Mouse (Mus musculus): Measurements from ENCODE around the gene 2410137M14Rik.

The 2410137M14Rik gene

DNA sequence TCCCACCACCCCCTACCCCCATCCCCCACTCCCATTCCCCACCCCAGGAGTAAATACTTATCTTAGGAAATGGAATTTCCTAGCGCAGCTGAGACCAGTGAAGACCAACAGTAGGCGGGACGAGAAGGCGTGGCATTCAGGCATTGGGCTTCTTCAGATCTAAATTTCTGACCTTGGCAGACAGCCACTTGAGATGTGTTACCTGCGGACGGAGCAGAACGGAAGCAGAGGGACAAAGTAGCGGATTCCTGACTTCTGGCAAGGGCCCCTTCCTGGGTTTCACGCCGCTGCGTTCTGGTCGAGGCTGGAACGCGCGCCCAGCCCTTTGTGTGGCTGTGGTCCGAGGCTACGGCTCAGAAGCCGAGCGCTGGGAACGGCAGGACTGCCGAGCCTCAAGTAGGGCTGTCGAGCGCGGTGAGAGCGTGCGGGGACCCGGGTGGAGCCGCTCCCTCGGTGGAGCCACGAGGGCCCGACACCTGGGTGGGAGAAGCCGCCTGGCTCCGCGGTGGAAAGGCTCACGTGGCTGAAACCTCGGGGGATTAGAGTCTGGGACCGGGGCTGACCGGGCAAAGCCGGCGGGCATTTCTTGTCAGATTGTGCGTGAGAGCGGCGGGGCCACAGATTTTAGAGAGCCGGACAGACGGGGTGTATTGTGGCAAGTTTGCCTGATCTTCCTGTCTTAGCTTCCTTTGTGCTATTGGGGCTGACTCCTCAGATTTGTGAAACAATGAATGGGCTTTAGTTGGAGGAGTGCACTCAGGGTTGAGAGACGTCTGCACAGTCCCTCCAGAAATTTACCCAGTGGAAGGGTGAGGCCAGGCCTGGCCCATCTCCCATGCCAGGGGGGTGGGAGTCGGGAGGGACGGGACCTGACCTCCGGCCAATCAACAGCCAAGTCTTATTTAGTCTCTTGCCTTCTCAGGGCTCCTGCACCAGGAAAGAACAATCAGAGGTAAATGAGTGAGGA, 21.6 kb upstream of the 2410137M14Rik start:
- CTCF ChIA-PET: interaction anchor here (0.6 to 1.2 kb wide), 5 partner anchors 32 to 167 kb away, joined by 3 to 4 read pairs (median 3); partner anchors contain the start of gene Gabbr1 (in 2 of the 4)
- POLR2A ChIA-PET: interaction anchor here (0.6 to 32.1 kb wide), 84 partner anchors 3 to 1834 kb away, joined by 3 to 469 read pairs (median 6); partner anchors contain the start of genes Gabbr1 (in 3 of the 4), H2-M5 (in 3 of the 4), Trim26 (in 3 of the 4) and 2410137M14Rik (in 2 of the 4)

DNA sequence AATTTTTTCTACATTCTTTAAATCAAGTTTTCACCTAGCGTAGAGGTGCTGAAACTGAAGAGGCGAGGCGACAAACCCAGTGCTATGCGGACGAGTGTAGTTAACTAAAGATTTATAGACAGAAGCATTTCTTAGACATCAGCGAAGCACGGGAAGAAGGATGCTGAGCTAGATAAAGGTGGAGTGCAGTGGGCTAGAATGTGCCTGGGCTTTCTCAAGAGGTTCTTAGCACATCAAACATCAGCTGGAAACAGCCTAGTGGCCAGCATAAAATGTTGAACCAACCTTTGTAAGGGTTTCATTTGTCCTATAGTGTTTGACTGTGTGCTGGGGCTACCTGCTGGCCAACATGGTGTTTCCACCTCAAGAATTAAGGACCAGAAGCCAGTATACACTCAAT, 19.8 kb upstream of the 2410137M14Rik start, which contains the start of gene Zfp57:
Gene Zfp57, plus strand, starts transcription at position 301 of the 400 bp plus-strand sequence.
- POLR2A ChIA-PET: interaction anchor here (0.6 to 32.1 kb wide), 30 partner anchors 9 to 718 kb away, joined by 3 to 469 read pairs (median 6); partner anchors contain the start of genes 2410137M14Rik (in 2 of the 4), Mog (in 2 of the 4), Gabbr1 (in 1 of the 4) and H2-M5 (in 1 of the 4)
- CTCF ChIA-PET: interaction anchor here in 2 of 4 experiments (0.6 to 1.3 kb wide), 5 partner anchors 21 to 1003 kb away, joined by 3 to 4 read pairs (median 3); no protein-coding TSS in a partner anchor

DNA sequence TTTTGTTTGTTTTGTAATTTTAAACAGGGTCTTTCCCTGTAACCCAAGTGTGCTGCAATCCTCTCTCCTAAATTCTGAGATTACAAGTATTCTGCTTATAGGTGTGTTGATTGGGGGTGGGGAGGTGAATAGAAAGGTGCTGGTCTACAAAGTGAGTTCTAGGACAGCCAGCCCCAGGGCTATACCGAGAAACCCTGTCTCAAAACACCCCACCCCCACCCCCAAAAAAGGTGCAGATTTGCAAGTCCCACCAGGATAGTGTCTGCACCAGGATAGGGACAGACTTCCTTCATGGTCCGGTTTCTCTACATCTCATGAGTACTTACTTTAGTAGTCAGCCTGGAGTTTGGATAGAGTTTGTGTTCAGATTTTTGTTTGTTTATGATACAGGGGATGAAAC, 17.4 kb upstream of the 2410137M14Rik start:
- ChIA-PET CTCF (interaction anchor here in 2 of 4 experiments (1.0 to 1.5 kb wide), 2 partner anchors 9 to 51 kb away, joined by 3 read pairs; no protein-coding TSS in a partner anchor), POLR2A (interaction anchor here (0.5 to 32.1 kb wide), 45 partner anchors 9 to 217 kb away, joined by 3 to 469 read pairs (median 11); partner anchors contain the start of genes 2410137M14Rik (in 3 of the 4), H2-M5 (in 3 of the 4), Znrd1 (in 3 of the 4) and Znrd1as (in 3 of the 4))

DNA sequence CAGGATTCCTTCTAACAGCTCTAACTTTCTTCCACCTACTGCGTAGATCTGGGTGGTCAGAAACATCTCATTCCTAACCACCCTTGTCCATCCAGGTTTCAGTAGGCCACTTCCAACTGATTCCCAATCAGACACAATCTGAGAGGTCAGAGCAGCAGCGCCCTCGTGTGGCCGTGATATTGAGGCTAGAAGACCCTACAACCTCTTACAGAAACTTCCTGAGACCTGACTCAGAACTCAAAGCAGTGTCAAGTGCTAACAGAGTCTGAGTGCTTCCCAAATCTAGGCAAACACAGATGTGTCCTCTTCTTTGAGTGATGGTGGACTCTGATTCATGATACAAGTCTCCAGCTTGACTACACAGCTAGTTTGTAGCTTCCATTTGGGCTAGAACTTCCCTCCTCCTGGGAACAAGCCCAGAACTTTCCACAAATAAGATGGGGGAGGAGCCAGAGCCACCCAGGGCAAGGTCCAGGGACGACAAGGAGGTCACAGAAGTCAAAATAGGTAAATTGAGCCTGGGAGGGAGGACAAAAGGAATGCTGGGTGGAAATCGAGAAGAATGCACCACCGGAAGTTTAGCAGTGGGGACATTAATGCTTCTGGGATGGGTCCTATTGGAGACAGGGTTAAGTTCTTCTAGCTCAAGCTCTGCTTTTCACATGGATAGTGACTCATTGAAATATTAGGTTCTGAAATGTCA, 16.1 kb upstream of the 2410137M14Rik start:
- ChIA-PET POLR2A (interaction anchor here (0.5 to 32.1 kb wide), 81 partner anchors 8 to 1078 kb away, joined by 3 to 469 read pairs (median 5); partner anchors contain the start of genes 2410137M14Rik (in 4 of the 4), Gabbr1 (in 4 of the 4), H2-M5 (in 3 of the 4) and Mog (in 2 of the 4)), CTCF (interaction anchor here in 3 of 4 experiments (0.7 to 1.5 kb wide), 11 partner anchors 10 to 1208 kb away, joined by 3 to 6 read pairs (median 3); partner anchors contain the start of genes Znrd1 (in 1 of the 3) and Znrd1as (in 1 of the 3))

DNA sequence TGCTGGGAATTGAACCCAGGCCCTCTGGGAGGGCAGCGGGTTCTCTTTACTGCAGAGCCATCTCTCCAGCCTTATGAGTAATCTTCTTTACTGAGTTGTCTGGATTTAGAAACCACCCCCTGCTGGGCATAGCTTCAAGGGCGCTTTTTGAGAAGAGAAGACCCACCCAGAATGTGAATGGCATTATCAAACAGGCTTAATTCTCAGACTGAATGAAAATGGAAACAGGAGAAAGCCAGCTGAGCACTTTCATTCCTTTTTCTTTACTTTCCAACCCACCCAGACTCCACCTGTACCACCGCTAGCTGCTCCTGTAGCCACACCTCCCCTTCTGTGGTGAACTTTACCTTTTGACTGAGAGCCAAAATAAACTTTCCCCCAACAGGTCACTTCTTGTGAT, 14.4 kb upstream of the 2410137M14Rik start:
- CTCF ChIA-PET: interaction anchor here in 2 of 4 experiments (0.7 to 1.3 kb wide), 3 partner anchors 23 to 85 kb away, joined by 3 to 6 read pairs (median 4); no protein-coding TSS in a partner anchor
- POLR2A ChIA-PET: interaction anchor here (0.7 to 32.1 kb wide), 44 partner anchors 8 to 88 kb away, joined by 3 to 469 read pairs (median 7); partner anchors contain the start of genes 2410137M14Rik (in 4 of the 4), Znrd1 (in 3 of the 4), Znrd1as (in 3 of the 4) and Gabbr1 (in 2 of the 4)

DNA sequence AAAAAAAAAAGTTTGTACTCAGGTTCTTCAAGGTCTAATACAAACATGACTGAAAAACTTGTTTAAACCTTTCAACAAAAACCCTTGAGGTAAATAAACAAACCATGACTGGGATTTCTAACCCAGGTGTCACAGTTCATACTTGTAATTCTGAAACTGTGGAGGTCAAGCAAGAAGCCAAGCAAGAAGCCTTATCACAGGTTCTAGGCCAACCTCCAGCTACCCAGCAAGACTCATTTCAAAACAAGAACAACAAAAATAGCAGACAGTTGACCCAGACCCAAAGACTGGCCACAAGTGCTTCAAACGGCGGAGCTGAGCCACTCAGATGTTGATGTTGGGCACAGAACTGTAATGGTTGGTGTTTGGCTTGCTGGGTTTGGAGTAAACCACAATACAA, 13.5 kb upstream of the 2410137M14Rik start:
- ChIA-PET POLR2A (interaction anchor here (0.5 to 32.1 kb wide), 29 partner anchors 8 to 159 kb away, joined by 3 to 469 read pairs (median 11); partner anchors contain the start of genes 2410137M14Rik (in 4 of the 4), H2-M5 (in 1 of the 4), Ppp1r11 (in 1 of the 4) and Znrd1 (in 1 of the 4)), CTCF (interaction anchor here in 1 of 4 experiments (1.2 kb wide), 1 partner anchor 22 kb away, joined by 6 read pairs; no protein-coding TSS in a partner anchor)

DNA sequence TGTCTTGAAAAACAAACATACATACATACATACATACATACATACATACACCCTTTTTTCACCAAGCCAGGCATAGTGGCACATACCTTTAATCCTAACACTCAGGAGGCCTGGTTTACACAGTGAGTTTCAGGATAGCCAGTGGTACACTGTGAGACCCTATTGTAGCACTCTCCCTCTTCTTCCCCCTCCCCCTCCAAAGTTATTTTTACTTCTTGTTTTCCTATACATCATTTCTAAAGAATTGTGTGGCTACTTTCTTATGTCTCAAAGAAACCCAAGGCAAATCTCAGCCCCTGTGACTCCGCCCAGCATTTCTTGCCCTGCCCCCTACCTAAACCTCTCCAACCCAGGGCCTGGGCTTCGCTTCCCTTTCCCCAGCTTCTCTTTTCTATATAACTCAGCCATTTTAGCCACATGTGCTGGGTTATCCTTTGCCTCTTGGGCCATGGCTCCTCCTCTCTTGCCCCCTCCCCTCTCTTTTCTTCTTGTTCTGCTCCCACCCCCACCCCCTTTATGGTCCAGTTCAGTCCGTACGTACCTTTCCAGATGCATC, 12.8 kb upstream of the 2410137M14Rik start:
- POLR2A ChIA-PET: interaction anchor here (0.5 to 32.1 kb wide), 31 partner anchors 8 to 90 kb away, joined by 3 to 469 read pairs (median 6); partner anchors contain the start of genes 2410137M14Rik (in 3 of the 4), H2-M5 (in 1 of the 4) and Ppp1r11 (in 1 of the 4)
- CTCF ChIA-PET: interaction anchor here in 2 of 4 experiments (0.6 to 0.7 kb wide), 2 partner anchors 35 to 56 kb away, joined by 3 to 4 read pairs; no protein-coding TSS in a partner anchor

DNA sequence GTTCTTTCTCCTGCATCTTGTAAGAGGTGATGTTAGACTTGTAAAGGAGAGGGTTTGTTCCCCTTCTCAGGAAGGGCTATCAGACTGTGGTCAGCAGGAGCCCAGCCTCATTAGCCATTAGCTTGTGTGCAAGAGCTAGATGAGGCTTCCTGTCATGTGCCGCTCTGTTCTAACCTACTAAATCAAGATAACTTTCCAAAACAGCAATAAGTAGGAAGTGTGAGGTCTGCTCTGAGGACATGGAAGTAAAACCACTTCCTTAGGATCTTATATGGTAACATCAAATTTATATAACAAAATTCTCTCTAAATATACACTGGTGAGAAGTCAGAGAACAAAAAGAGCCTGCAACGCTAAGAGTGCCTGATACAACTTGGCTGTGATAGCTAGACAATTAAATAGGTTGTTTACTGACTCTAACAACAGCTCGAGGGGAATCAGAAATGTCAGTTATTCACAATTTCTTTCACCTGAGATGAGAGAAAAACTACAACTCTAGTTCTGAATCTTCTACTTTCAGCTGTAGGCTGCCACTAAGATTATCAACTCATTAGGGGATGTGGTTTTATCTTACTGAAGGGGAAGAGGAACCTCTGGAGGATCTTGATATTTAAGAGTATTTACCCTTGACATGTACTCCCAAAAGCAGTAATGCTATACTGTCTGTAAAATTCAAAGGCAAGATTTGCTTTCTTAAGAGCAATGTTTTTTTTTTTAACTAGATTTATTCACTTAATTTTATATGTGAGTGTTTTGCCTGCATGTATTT, 11.5 kb upstream of the 2410137M14Rik start:
- ChIA-PET POLR2A (interaction anchor here (0.7 to 32.1 kb wide), 26 partner anchors 8 to 213 kb away, joined by 3 to 469 read pairs (median 6); partner anchors contain the start of genes 2410137M14Rik (in 3 of the 4), H2-M5 (in 1 of the 4), Trim26 (in 1 of the 4) and Zfp57 (in 1 of the 4)), CTCF (interaction anchor here (0.6 to 1.2 kb wide), 6 partner anchors 9 to 1113 kb away, joined by 3 to 5 read pairs (median 3); partner anchors contain the start of genes 2410137M14Rik (in 1 of the 4) and Dhx16 (in 1 of the 4))

DNA sequence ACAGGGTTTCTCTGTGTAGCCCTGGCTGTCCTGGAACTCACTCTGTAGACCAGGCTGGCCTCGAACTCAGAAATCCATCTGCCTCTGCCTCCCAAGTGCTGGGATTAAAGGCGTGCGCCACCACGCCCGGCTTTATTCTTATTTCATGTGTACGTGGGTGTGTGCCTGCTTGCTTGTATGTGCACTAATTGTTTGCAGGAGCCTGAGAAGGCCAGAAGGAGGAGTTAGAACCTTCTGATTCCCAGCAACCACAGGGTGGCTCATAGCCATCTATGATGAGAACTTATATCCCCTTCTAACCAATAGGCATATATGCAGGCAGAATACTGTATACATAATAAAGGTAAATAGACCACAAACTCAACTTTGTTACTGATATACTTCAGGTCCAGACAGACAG, 9.6 kb upstream of the 2410137M14Rik start:
- CTCF ChIA-PET: interaction anchor here in 1 of 4 experiments (1.1 kb wide), 1 partner anchor 76 kb away, joined by 5 read pairs; no protein-coding TSS in a partner anchor
- POLR2A ChIA-PET: interaction anchor here in 2 of 4 experiments (0.9 to 32.1 kb wide), 16 partner anchors 6 to 56 kb away, joined by 3 to 469 read pairs (median 10); partner anchors contain the start of genes 2410137M14Rik (in 2 of the 2), H2-M5 (in 1 of the 2), Mog (in 1 of the 2) and Zfp57 (in 1 of the 2)

DNA sequence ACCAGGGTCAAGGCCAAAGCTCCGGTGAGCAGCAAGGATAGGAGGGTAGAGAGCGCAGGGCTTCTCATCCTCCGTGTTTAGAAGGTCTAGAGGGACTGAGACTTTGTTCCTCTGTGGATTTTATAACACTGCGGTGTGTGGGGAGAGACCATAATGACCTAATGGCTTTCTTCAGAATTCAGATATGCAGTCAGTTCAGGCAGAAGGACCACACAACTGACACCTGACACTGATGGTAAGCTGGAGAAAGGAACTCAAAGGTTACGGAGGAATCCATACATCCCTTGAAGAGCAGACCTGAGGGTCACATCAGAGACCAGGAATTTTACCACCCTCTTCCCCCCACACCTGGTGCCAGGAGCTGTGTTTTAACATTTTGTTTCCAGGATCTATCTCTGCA, 8.4 kb upstream of the 2410137M14Rik start, which contains the start of gene H2-M5:
Gene H2-M5, minus strand, starts transcription at position 101 of the 400 bp plus-strand sequence.
- POLR2A ChIA-PET: interaction anchor here (0.5 to 10.9 kb wide), 40 partner anchors 8 to 94 kb away, joined by 3 to 469 read pairs (median 4); partner anchors contain the start of genes 2410137M14Rik (in 3 of the 4), Znrd1 (in 2 of the 4), Znrd1as (in 2 of the 4) and Mog (in 1 of the 4)

DNA sequence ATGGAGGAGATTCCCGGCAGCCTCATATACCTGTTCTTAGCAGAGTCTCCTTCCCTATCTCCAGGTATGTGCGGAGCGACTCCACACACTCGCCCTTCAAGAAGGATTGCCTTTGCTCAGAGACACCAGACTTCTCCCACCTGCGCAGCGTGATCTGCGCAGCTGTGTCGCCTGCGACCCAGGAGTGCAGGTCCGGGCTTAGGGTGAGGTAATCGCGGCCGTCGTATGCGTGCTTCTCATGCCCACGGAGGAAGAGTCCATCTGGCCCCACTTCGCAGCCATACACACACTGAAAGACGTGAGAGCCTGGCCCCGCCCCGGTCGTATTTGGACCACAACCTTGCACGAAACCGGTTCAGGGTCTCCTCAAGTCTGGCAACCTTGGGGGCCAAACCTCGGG, 7.4 kb upstream of the 2410137M14Rik start:
- ChIA-PET POLR2A (interaction anchor here (0.5 to 10.9 kb wide), 35 partner anchors 8 to 908 kb away, joined by 3 to 469 read pairs (median 5); partner anchors contain the start of genes 2410137M14Rik (in 1 of the 4), Gabbr1 (in 1 of the 4), Ppp1r11 (in 1 of the 4) and Trim26 (in 1 of the 4)), CTCF (interaction anchor here in 2 of 4 experiments (0.5 to 1.0 kb wide), 2 partner anchors 55 to 96 kb away, joined by 3 to 6 read pairs; no protein-coding TSS in a partner anchor)

More for the DNA sequence above, 8.4 kb upstream of the 2410137M14Rik start, which contains the start of gene H2-M5:
- CTCF ChIA-PET: interaction anchor here in 3 of 4 experiments (0.6 to 1.1 kb wide), 5 partner anchors 14 to 96 kb away, joined by 3 to 5 read pairs (median 3); no protein-coding TSS in a partner anchor

DNA sequence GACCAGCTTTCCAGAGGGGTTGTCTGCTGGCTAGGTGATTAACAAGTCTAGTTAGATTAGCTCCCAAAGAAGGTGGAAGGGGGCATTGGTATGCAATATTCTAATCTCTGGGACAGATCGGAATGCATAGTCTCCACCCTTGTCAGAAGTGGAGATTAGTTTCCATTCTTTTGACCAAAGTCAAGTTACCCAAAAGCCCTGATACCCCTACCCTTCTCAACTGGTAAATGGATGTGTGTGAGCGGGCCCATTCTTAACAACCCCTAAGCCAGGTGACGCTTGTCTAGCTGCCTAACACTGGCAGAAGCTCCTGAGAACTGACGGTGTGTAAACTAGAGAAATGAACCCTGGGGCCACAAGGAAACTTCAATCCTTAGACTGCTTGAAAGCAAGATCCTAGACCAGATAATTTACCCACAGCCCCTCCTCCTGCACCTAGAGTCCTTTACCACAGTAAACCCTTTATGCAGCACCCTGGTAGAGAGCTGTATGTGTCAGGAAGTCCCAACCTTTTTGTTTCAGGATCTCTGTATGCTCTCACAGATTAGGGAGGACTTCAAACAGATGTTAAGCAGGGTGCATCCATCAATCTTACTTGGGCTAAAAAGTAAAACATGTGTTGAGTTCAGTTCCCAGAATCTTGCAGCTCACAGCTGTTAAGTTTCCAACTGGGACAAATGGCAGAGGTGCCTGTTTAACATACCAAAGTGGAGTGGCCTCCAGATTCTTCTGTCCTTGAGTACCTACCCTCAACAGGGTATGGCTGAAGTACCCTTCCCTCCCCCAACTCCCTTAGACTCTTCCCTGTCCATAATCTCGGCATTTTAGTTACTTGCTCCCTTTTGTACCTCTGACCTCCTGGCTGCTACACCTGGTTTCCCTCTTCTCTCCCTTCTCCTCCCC, 1.5 kb upstream of the 2410137M14Rik start:
- CTCF ChIA-PET: interaction anchor here in 2 of 4 experiments (0.7 to 2.1 kb wide), 5 partner anchors 15 to 159 kb away, joined by 3 to 7 read pairs (median 3); no protein-coding TSS in a partner anchor
- POLR2A ChIA-PET: interaction anchor here (0.6 to 10.9 kb wide), 70 partner anchors 9 to 215 kb away, joined by 3 to 469 read pairs (median 7); partner anchors contain the start of genes Gabbr1 (in 4 of the 4), Trim26 (in 2 of the 4), Zfp57 (in 2 of the 4) and Znrd1 (in 2 of the 4)

DNA sequence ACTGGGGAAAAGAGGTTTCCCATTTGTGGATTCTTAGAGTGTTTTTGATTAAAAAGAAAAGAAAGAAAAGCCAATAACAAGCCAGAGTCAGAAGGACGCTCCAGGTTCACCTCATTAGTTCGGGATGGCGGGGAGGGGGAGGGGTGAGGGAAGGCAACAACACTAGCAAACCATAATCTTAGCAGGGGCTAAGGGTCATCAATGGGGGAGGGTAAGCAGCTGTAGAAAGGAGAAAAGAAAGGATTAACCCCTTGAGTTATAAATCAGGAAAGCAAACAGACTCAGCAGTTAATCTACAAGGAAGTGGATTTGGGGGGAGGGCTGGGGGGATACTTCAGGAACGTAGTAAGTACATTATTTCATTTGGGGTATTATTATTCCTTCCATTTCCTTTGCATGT, 808 bp upstream of the 2410137M14Rik start:
- ChIA-PET POLR2A (interaction anchor here (0.6 to 10.9 kb wide), 66 partner anchors 7 to 209 kb away, joined by 3 to 469 read pairs (median 9); partner anchors contain the start of genes Gabbr1 (in 4 of the 4), H2-M5 (in 2 of the 4), Trim26 (in 2 of the 4) and Zfp57 (in 2 of the 4)), CTCF (interaction anchor here in 2 of 4 experiments (0.7 to 2.1 kb wide), 5 partner anchors 15 to 158 kb away, joined by 3 to 7 read pairs (median 3); no protein-coding TSS in a partner anchor)

Data from embryonic stem cell, embryonic (primary cell).